Mouse (Mus musculus): ENCODE results near the gene Morc1. TPM values are rescaled to one million over a fixed set of nuclear protein-coding genes. Genes with fewer than 3 reads are reported as not detected.

Gene Morc1
- total RNA-seq, 2 experiments from 2014 or later, result 0.22 TPM; not detected in 1

- no peak for DNase-seq (ENCODE audit: low spot score in 2 of 2)
- intact Hi-C loops (cut with DNase I), result no loop called here
Observed at GRCm38 (mm10) chr16:48453264-48453663, 22.2 kb downstream of the Morc1 start.

- peak in 1 of 2 experiments; percentile 20 for DNase-seq (ENCODE audit: low spot score in 2 of 2)
- intact Hi-C loops (cut with DNase I), result no loop called here
Observed at GRCm38 (mm10) chr16:48473396-48473795, 42.4 kb downstream of the Morc1 start.

GRCm38 (mm10) chr16:48474896-48475802, 44.1 kb downstream of the Morc1 start:
- no peak for DNase-seq (ENCODE audit: low spot score in 2 of 2)
- intact Hi-C loops (cut with DNase I), result loop anchor here (2.0 kb wide), 1 partner anchor 44 kb away; the partner anchor contains the start of gene Morc1

DNA sequence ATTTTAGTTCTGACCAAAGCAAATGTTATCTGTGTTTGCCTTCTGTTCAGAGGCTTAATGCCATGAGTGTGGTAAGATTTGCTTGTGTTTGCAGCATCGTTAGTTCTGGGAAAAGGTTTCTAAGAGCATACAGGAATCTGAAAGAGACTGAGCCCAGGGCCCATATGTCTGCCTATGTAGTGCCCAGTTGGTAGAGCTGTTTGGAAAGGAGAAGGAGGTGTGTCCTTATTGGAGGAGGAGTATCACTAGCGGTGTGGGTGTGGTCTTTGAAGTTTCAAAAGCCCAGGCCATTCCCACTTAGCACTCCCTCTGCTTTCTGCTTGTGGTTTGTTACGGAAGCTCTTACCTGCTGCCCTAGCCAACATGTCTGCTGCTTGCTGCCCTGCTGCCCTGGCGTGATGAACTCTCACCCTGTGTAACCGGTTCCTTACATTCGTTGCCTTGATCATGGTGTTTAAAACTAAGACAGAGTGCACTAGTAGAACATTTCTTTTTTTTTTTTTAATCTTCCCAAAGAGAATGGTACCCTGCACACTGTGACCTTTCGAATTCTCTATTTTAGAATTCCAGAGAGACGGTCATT, 48.3 kb downstream of the Morc1 start:
- intact Hi-C loops (cut with DNase I), result no loop called here
- DNase-seq (ENCODE audit: low spot score in 2 of 2), result no peak

DNA sequence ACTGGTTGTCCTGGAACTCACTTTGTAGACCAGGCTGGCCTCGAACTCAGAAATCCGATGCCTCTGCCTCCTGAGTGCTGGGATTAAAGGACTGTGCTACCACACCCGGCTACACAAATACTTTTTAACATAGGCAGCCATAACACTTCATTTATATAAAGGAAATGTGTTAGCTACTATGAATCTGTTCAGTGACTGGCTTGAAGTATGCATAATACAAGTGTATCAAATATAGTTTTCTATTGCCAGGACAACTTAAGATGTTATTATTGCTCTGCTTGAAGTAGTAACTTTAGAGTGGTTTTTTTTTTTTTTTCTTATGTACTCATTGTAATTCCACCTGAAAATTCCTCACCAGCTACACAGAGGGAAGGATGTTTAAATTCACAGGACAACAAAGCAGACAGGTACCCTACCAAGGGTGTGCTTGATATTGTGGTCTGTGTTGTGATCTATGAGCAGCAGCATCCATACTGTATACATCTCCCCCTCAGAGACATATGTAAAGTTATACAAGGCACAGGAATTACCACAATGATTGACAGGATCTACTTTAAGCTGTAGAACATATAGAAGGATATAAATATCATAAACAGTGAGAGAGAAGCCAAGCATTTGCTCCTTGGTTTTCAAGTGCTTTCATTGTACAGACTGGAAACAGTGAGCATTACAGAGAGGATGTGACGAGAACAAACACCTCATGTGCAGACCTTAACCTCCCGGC, 85.9 kb downstream of the Morc1 start:
- intact Hi-C loops (cut with DNase I), result no loop called here
- peak in 1 of 2 experiments; percentile 10 for DNase-seq (ENCODE audit: low spot score in 2 of 2)

DNA sequence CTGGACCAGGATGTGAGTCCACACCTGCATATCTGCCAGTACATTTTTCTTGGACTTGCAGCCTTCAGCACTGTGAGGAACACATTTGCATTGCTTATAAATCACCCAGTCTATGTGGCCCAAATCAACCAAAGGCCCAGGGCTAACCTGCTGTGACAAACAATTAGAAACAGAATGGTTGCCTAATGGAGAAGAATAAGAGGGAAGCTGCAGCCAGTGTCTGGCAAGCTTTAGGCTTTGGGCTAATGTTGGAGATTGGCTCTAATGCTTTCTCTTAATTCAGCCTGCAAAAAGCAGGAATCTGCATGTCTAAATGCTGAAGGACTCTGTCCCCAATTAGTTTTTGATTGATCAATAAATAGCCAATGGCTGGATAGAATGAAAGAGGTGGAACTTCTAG, 88.5 kb downstream of the Morc1 start:
- intact Hi-C loops (cut with DNase I), result no loop called here
- no peak for DNase-seq (ENCODE audit: low spot score in 2 of 2)

DNA sequence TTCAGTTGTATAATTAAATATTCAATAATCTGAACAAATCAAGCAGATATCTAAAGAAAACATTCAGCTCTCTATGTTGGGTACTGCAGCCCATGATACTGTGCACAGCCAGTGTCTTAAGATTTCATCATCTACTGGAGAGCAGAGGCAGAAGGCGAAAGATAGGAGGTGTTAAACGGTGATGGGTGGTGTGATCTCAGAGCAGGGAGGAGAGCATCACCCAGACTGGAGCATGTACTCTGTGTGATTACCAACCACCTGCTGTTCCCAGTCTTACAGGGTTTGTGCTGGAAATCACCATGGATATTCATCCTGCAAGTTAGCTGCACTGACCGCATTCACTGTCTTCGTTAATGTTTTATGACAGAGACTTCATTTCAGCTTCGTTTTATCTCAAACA, 106.1 kb downstream of the Morc1 start:
- peak; percentile 4 to 9 for DNase-seq (ENCODE audit: low spot score in 2 of 2)
- intact Hi-C loops (cut with DNase I), result no loop called here

DNA sequence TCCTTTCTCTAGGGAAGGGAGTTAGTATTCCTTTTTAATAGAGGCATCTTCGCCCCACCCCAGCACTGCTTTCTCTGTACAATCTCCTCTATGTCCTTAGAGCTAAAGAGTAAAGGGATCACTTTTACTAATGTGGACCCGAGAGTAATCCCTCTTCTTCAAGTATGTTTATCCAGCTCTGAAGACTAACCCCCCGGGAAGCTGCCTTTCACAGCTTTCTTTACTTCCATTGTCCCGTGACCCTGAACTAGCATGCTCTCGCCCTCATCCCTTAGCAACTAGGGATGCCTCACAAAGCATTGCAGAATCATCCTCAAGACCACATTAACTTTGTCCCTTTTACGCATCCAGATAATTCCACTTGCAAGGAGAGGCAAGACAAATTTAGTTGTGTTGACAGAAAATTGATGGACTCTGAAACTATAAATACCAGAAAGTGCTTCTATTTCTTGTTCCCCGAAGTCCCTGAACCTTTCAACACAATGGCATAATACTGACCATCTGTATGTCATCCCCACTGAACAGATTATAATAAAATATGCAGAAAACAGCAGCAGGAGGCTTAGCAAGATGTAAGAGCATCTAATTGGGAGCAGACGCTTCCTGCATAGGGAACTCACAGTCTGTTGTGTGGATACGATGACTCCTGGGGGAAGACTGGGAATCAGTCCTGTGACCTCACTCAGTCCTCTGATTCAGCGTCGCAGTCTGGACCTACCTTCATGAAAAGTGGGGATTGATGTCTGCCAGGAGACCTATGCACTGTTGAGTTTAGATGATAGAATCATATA, 131.4 kb downstream of the Morc1 start:
- no peak for DNase-seq (ENCODE audit: low spot score in 2 of 2)
- intact Hi-C loops (cut with DNase I), result no loop called here

DNA sequence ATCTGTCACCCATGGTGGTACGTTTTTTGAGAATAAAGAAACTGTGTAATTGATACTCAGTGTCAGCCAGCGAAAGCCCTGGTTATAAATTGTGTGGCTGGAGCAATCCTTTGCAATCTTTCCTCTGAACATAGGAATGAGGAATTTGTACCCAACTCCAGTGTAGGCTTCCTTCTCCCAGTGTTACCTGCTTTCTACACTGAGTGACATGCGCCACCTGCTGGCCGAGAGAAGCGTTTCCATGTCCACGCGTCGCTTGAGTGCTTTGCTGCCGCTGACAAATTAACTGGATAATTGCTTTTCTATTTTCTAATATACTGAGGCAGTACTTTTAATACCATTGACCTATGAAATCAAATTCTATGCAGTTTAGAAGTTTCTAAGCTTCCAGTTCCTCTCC, 139.3 kb downstream of the Morc1 start:
- DNase-seq (ENCODE audit: low spot score in 2 of 2), result peak; percentile 75 to 85
- intact Hi-C loops (cut with DNase I), result no loop called here

- intact Hi-C loops (cut with DNase I), result no loop called here
Observed at GRCm38 (mm10) chr16:48574072-48574471, 143.0 kb downstream of the Morc1 start.

GRCm38 (mm10) chr16:48574499-48574898, 143.5 kb downstream of the Morc1 start:
- DNase-seq (ENCODE audit: low spot score in 2 of 2), result no peak

More at GRCm38 (mm10) chr16:48574072-48574471, 143.0 kb downstream of the Morc1 start:
- DNase-seq (ENCODE audit: low spot score in 2 of 2), result no peak

GRCm38 (mm10) chr16:48585369-48585768, 154.3 kb downstream of the Morc1 start:
- intact Hi-C loops (cut with DNase I), result no loop called here
- DNase-seq (ENCODE audit: low spot score in 2 of 2), result no peak

More at GRCm38 (mm10) chr16:48574499-48574898, 143.5 kb downstream of the Morc1 start:
- intact Hi-C loops (cut with DNase I), result no loop called here

- intact Hi-C loops (cut with DNase I), result no loop called here
- DNase-seq (ENCODE audit: low spot score in 2 of 2), result no peak
Observed at GRCm38 (mm10) chr16:48594457-48594856, 163.4 kb downstream of the Morc1 start.

- intact Hi-C loops (cut with DNase I), result no loop called here
- DNase-seq (ENCODE audit: low spot score in 2 of 2), result no peak
Observed at GRCm38 (mm10) chr16:48595216-48595615, 164.2 kb downstream of the Morc1 start.

DNA sequence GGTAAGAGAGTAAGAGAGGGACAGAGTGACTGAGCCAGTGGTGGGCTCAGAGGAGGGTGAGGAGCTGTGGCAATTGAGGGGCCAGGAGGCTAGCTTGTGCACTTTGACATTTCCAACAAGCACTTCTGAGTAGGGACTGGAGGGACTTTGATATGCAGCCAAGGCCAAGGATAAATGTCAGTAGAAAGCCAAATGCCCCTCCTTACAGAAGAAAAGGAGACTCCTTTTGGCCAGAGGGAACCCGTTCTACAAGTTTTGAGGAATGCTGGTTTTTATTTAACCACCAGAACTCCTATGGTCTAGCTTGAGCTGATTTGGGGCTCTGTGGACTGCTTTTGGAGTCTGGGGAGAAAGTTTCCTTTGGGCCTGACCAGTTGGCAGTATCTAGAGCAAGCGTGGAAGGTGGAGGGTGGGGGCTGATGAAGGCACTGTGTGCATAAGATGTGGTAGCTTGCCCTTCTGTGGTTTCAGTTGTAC, 172.7 kb downstream of the Morc1 start:
- intact Hi-C loops (cut with DNase I), result no loop called here
- DNase-seq (ENCODE audit: low spot score in 2 of 2), result no peak

DNA sequence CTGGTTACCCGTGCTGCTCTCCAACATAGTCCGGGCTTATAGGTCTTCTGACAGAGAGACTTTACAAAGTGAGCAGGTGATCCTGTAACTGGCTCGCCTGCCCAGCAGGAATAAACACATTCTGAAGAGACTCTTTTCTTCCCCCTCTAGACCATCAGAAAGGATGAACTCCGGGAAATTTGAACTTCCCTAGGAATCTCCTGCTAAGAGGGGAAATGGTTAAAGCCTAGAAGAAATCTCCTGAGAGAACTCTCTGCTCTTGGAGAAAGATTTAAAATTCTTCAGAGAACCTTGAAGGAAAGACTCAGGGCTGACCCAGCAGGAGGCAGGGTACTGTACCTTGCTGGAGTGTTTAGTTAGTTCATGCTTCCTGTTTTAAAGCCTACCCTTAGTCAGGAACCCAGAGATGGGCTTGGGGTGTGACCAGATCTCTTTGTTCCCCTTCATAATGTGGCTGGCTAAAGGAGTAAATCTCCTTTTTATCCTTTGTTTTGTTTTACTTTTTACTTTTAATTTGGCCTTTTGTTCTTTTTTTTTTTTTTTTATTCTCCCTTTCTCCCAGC, 175.5 kb downstream of the Morc1 start:
- intact Hi-C loops (cut with DNase I), result no loop called here
- no peak for DNase-seq (ENCODE audit: low spot score in 2 of 2)

DNA sequence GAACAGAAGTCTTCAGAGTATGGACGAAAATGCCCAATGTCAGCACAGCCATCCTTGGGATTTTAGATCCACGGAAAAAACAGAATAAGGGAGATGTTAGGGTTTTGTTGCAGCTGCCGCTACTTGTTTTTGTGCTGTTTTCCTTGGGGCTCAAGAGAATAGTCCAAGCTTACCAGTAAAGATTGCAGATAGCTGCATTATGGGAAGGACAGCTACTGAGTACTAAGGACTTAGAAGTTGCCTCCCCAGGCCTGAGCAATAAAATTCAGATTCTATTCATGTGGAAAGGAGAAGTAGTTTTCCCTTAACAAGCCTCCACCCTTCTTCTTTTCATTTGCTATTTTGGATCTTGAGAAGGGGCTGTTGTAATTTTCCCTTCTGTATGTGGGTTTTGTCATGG, 177.2 kb downstream of the Morc1 start:
- no peak for DNase-seq (ENCODE audit: low spot score in 2 of 2)
- intact Hi-C loops (cut with DNase I), result no loop called here

GRCm38 (mm10) chr16:48610866-48611265, 179.8 kb downstream of the Morc1 start:
- intact Hi-C loops (cut with DNase I), result no loop called here

GRCm38 (mm10) chr16:48611436-48611835, 180.4 kb downstream of the Morc1 start:
- no peak for DNase-seq (ENCODE audit: low spot score in 2 of 2)
- intact Hi-C loops (cut with DNase I), result no loop called here

More at GRCm38 (mm10) chr16:48610866-48611265, 179.8 kb downstream of the Morc1 start:
- no peak for DNase-seq (ENCODE audit: low spot score in 2 of 2)
